ENCODE assay signal across 16 mouse cellular contexts in the genomic region with DNA sequence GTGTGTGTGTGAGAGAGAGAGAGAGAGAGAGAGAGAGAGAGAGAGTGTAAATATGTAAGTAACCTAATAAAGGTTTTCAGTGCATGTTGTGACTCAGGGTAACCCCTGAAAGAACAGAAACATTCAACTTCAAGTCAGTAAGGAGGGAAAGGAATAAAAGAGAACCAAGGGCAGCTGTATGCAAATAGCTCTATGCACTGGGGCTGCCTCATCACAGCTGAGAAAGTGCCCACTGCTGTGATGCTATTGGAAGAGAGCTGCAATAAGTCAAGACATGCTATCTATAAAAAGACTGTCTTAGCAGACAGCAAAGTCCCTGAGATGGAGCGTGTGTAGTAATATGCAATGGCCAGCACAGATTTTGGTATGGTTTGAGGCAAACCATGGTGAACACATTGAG.
"Had no signal": no experiment of that assay in that cellular context is flagged by ENCODE, and none has a peak within 500 bp of the region (broad histone marks: within the 10 kb centered on the region; RNA-seq: fewer than 3 reads in every experiment).

No protein-coding gene starts in this region.

- DNase-seq: kidney, adult 11 months; kidney, adult 9 months; kidney, postnatal 36 days; layer of hippocampus, adult 9-11 months; layer of hippocampus, postnatal 36 days; lung, postnatal 14 days; right cerebral cortex, adult 18-20 months; thymus, adult 18-20 months; thymus, postnatal 25 days had no signal

- ATAC-seq: midbrain, embryonic 16.5 days had no signal

- H3K27ac ChIP-seq: kidney, postnatal 0 days; limb, embryonic 15.5 days; lung, embryonic 15.5 days; macrophage had no signal

- H3K4me2 ChIP-seq: limb, embryonic 15.5 days; lung, embryonic 15.5 days; midbrain, embryonic 11.5 days had no signal

- H3K36me3 ChIP-seq: limb, embryonic 15.5 days; lung, embryonic 15.5 days had no signal

- H3K9me3 ChIP-seq: limb, embryonic 15.5 days; lung, embryonic 15.5 days; megakaryocyte, embryonic 14.5 days had no signal

- H3K4me3 ChIP-seq: limb, embryonic 15.5 days; lung, embryonic 15.5 days had no signal

- H3K9ac ChIP-seq: limb, embryonic 15.5 days; lung, embryonic 15.5 days had no signal

- H3K27me3 ChIP-seq: limb, embryonic 15.5 days; lung, embryonic 15.5 days; megakaryocyte, embryonic 14.5 days had no signal
